8 mouse cellular contexts compared by ENCODE assay signal in the genomic region with DNA sequence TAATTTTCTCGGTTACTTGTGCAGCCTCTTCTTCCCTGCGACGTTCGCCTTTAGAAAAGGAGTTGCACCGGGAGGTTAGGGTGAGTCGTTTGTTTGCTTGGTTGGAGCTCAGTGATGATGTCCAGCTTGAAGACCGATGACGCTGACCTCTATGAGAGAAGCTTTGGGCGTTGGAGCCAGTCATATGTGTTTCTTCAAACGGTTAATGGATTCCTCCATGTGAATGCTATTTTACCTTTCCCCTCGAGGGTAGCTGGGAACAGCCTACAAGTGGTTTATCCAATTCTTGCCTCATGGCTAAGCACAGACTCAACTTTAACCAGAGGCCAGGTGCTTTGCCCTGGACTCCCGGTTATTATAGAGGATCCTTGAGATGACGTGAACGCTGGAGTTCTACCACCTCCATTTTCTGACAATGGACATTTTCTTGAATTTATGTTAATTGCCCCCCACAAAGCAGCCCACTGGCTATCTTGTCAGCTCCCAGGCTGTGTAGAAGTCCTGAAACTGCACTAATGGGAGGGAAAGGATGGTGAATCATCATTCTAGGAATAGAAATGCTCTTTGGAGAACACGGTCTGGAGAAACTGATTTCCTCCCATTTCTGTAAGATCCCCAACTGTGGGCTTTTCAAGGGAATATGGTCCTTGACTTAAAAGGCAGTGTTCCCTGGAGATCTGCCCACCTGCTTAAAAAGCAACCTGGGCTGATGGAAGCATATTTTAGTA. TPM values are rescaled to one million over a fixed set of nuclear protein-coding genes. Genes with fewer than 3 reads are reported as not detected.
A peak's percentile ranks its signal among the peaks of the same experiment; 100 is the strongest.
DNase-seq lines count a peak whose midpoint lies in the region; ATAC-seq and TF ChIP-seq lines count a peak whose summit lies in the region.

No protein-coding gene starts in this region.

- peak overlapping the region; percentile 75; the same call in 1 of the 2 replicates for H3K9ac ChIP-seq in liver, adult 2 months (ENCODE audit: low read depth, low read length)
- H3K9ac ChIP-seq in hindbrain, embryonic 11.5 days (ENCODE audit: low read depth, low read length), result peak overlapping the region; percentile 46
- peak overlapping the region; percentile 72 for H3K9ac ChIP-seq in limb, embryonic 14.5 days (ENCODE audit: low read depth, low read length, severe bottlenecking)
- peak overlapping the region; percentile 73 for H3K9ac ChIP-seq in neural tube, embryonic 15.5 days (replicated peaks)

- peak overlapping the region; percentile 78 for H3K4me3 ChIP-seq in liver, adult 2 months (ENCODE audit: insufficient read depth, low read depth, low read length)
- peak overlapping the region; percentile 94 for H3K4me3 ChIP-seq in hindbrain, embryonic 11.5 days (ENCODE audit: low read depth, low read length)
- H3K4me3 ChIP-seq in limb, embryonic 14.5 days (replicated peaks; ENCODE audit: low read length), result peak overlapping the region; percentile 96
- H3K4me3 ChIP-seq in neural tube, embryonic 15.5 days (replicated peaks), result peak overlapping the region; percentile 99

- ATAC-seq in hindbrain, embryonic 11.5 days (ENCODE audit: low FRiP score), result peak; percentile 46
- ATAC-seq in limb, embryonic 14.5 days (ENCODE audit: low FRiP score, low read depth), result no peak; the same call in 1 of the 2 replicates
- ATAC-seq in neural tube, embryonic 15.5 days (ENCODE audit: low FRiP score), result peak; percentile 32
- no peak for ATAC-seq in activated CD4-positive, CD25-positive, alpha-beta regulatory T cell, adult 4 months

- DNase-seq in liver, adult 2 months (ENCODE audit: extremely low read depth, low read depth, low spot score), result peak; percentile 27
- DNase-seq in liver, result no peak
- DNase-seq in embryo, embryonic 11.5 days (ENCODE audit: low read depth, low spot score), result peak; percentile 27
- DNase-seq in hindbrain, embryonic 11.5 days (ENCODE audit: low spot score), result no peak
- DNase-seq in limb, embryonic 14.5 days (ENCODE audit: low spot score), result peak; percentile 24
- no peak for DNase-seq in gastrocnemius, adult 8-10 months (ENCODE audit: low spot score in 2 of 2)

- H3K27ac ChIP-seq in liver, adult 2 months (replicated peaks; ENCODE audit: insufficient read depth, low read depth, low read length), result peak overlapping the region; percentile 33; the same call in 1 of the 2 replicates
- 0 out of 2 replicates have a peak overlapping the region, but pooled peaks have one; percentile 14 for H3K27ac ChIP-seq in hindbrain, embryonic 11.5 days (ENCODE audit: low read depth, low read length)
- H3K27ac ChIP-seq in limb, embryonic 14.5 days (replicated peaks; ENCODE audit: low read depth, low read length), result peak overlapping the region; percentile 55; the same call in 1 of the 2 replicates
- H3K27ac ChIP-seq in neural tube, embryonic 15.5 days (replicated peaks), result peak overlapping the region; percentile 93

- H3K27me3 ChIP-seq in liver, adult 2 months (ENCODE audit: control insufficient read depth, insufficient read depth, low read length), result peaks cover 6% of the 10 kb centered on the region; the same call in 1 of the 2 replicates
- no peaks in the 10 kb centered on the region for H3K27me3 ChIP-seq in hindbrain, embryonic 11.5 days (ENCODE audit: control insufficient read depth, insufficient read depth, low read length)
- H3K27me3 ChIP-seq in limb, embryonic 14.5 days (ENCODE audit: control insufficient read depth, insufficient read depth, low read length), result no peaks in the 10 kb centered on the region
- no peaks in the 10 kb centered on the region for H3K27me3 ChIP-seq in neural tube, embryonic 15.5 days (replicated peaks)

- H3K79me2 ChIP-seq in liver, adult 2 months (ENCODE audit: control insufficient read depth, insufficient read depth, low read length), result peaks cover 7% of the 10 kb centered on the region; the same call in 1 of the 2 replicates

- WGBS in liver, adult 2 months, result 9% methylated on average over 15 of the region's 15 CpGs
- WGBS in hindbrain, embryonic 11.5 days, result 6% methylated on average over 15 of the region's 15 CpGs
- 4% methylated on average over 15 of the region's 15 CpGs for WGBS in limb, embryonic 14.5 days
- WGBS in neural tube, embryonic 15.5 days, result 3% methylated on average over 15 of the region's 15 CpGs

- no peaks in the 10 kb centered on the region for H3K4me1 ChIP-seq in liver, adult 2 months (ENCODE audit: control insufficient read depth, insufficient read depth, low read length)
- no peaks in the 10 kb centered on the region for H3K4me1 ChIP-seq in hindbrain, embryonic 11.5 days (replicated peaks; ENCODE audit: control insufficient read depth, insufficient read depth, low read length)
- peaks cover 19% of the 10 kb centered on the region for H3K4me1 ChIP-seq in limb, embryonic 14.5 days (ENCODE audit: control insufficient read depth, insufficient read depth, low read length)
- H3K4me1 ChIP-seq in neural tube, embryonic 15.5 days, result peaks cover 27% of the 10 kb centered on the region

- no peaks in the 10 kb centered on the region for H3K36me3 ChIP-seq in liver, adult 2 months (ENCODE audit: control insufficient read depth, insufficient read depth, low read length)
- no peaks in the 10 kb centered on the region for H3K36me3 ChIP-seq in hindbrain, embryonic 11.5 days (ENCODE audit: control insufficient read depth, insufficient read depth, low read length)
- H3K36me3 ChIP-seq in limb, embryonic 14.5 days (ENCODE audit: control insufficient read depth, insufficient read depth, low read length), result no peaks in the 10 kb centered on the region
- H3K36me3 ChIP-seq in neural tube, embryonic 15.5 days, result no peaks in the 10 kb centered on the region

- TF ChIP-seq POLR2A in liver, adult 2 months (IDR thresholded peaks at IDR 0.05; ENCODE audit: extremely low read depth, insufficient read depth, low read length), result no peak
- TF ChIP-seq POLR2A in limb, embryonic 14.5 days (IDR thresholded peaks at IDR 0.05; ENCODE audit: borderline replicate concordance, extremely low read depth, insufficient read depth, insufficient read length), result no peak

- TF ChIP-seq CTCF in liver, adult 2 months (IDR thresholded peaks at IDR 0.05; ENCODE audit: low read depth, low read length), result no peak

- peak overlapping the region; percentile 56 for H3K4me2 ChIP-seq in hindbrain, embryonic 11.5 days (replicated peaks; ENCODE audit: low read depth, low read length)
- peak overlapping the region; percentile 67 for H3K4me2 ChIP-seq in limb, embryonic 14.5 days (replicated peaks; ENCODE audit: low read depth, low read length, severe bottlenecking)
- peak overlapping the region; percentile 69 for H3K4me2 ChIP-seq in neural tube, embryonic 15.5 days

- no peaks in the 10 kb centered on the region for H3K9me3 ChIP-seq in hindbrain, embryonic 11.5 days (ENCODE audit: control insufficient read depth, low read length)
- H3K9me3 ChIP-seq in limb, embryonic 14.5 days (ENCODE audit: control insufficient read depth, low read length), result no peaks in the 10 kb centered on the region
- no peaks in the 10 kb centered on the region for H3K9me3 ChIP-seq in neural tube, embryonic 15.5 days (replicated peaks)

RNA-seq across cellular contexts. Expression of gene Sptbn1, which starts 0.8 kb away (rescaled TPM):
- 50.9 and 56.5 TPM in 2 replicates for total RNA-seq in liver, adult 2 months (2014; rRNA removed)
- 11.0 and 13.0 TPM in 2 replicates for polyA plus RNA-seq in liver, adult 2 months (2012; rRNA removed)
- polyA plus RNA-seq in hindbrain, embryonic 11.5 days (2014; fragmentation: Nextera tagmentation; extraction: Ambion mirVana), result 96.0 and 106 TPM in 2 replicates
- 92.0 and 101 TPM in 2 replicates for polyA plus RNA-seq in limb, embryonic 14.5 days (2012; rRNA removed)
- polyA plus RNA-seq in limb, embryonic 14.5 days (2014; fragmentation: Nextera tagmentation; extraction: Ambion mirVana), result 117 and 120 TPM in 2 replicates
- 180 and 181 TPM in 2 replicates for polyA plus RNA-seq in neural tube, embryonic 15.5 days (2015; fragmentation: Nextera tagmentation; extraction: Ambion mirVana)
- 10 to 100 TPM; 96.3 to 98.1 TPM for polyA plus RNA-seq in activated CD4-positive, CD25-positive, alpha-beta regulatory T cell, adult 4 months (2017; shearing (Covaris generic))
- total RNA-seq in gastrocnemius, adult 8-10 months (2022), result 100 to 1,000 TPM in 2 of 4 experiments, 10 to 100 TPM in 2; 83.7 to 109 (median 98.4) TPM

Comparison
In these comparisons a context has a peak if more than half of its experiments do, and no peak if none do; other contexts are left out.
1. DNase-seq: peak in liver, adult 2 months (single experiment), embryo, embryonic 11.5 days (single experiment) and limb, embryonic 14.5 days (single experiment); none in liver (single experiment), hindbrain, embryonic 11.5 days (single experiment) and gastrocnemius, adult 8-10 months (0 of 2).
2. H3K27ac ChIP-seq: peak in every context shown above with its lines; median percentile 93 in neural tube, embryonic 15.5 days; 55 in limb, embryonic 14.5 days; 33 in liver, adult 2 months; 14 in hindbrain, embryonic 11.5 days.
3. ATAC-seq: peak in hindbrain, embryonic 11.5 days (single experiment) and neural tube, embryonic 15.5 days (single experiment); none in limb, embryonic 14.5 days (single experiment) and activated CD4-positive, CD25-positive, alpha-beta regulatory T cell, adult 4 months (single experiment).
4. Peak in every context shown above with its lines, with median percentiles within 50 percentile points of each other: H3K4me3 ChIP-seq, H3K9ac ChIP-seq and H3K4me2 ChIP-seq.